Mouse (Mus musculus): ENCODE measurements around the gene Mybpc3. TPM values are rescaled to one million over a fixed set of nuclear protein-coding genes. Genes with fewer than 3 reads are reported as not detected.

Mybpc3 gene
- polyA plus RNA-seq, 1 experiment from 2014 or later, result 0.49 TPM

DNA sequence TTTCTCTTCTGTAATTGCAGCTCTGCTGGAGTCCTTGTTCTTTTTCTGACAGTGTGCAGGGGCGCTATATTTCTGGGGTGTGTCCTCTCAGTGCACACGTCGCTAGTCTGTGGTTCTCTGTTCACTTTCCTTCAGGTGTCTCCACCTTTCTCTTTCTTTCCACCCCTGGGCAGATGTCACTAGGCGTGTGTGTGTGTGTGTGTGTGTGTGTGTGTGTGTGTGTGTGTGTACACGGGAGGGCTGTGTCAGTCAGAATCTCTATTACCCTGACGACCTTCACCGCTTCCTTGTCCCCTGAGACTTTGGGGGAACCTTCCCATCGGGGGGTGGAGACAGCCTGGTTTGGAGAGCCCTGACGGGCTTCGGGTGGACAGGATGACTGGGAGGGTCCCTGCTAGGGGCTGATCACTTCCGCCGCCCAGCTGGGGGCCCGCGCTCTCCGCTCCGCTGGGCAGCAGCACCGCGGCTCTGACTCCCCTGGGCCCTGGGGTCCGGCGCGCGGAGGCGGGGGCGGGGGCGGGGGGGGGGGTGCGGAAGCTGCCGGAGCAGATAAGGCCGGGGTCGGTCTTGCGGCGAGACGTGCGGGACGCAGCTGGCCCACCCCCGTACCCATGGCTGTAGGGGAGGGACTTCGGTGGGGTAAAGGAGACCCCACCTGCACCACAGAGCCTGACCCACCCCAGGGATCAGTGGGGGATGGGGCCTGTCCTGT lies 39.5 kb upstream of the Mybpc3 start:
- H3K27ac ChIP-seq (ENCODE audit: low read depth, low read length), result peak overlapping the region; percentile 49; the same call in 1 of the 2 replicates
- H3K9me3 ChIP-seq (ENCODE audit: control insufficient read depth, low read length), result no peaks in the 10 kb centered on the region
- peak; percentile 79 for ATAC-seq (ENCODE audit: insufficient read depth, low FRiP score, low TSS enrichment)
- H3K4me1 ChIP-seq (ENCODE audit: control insufficient read depth, insufficient read depth, low read length), result no peaks in the 10 kb centered on the region
- 1% methylated on average over 35 of the region's 36 CpGs for WGBS
- no peaks in the 10 kb centered on the region for H3K36me3 ChIP-seq (ENCODE audit: control insufficient read depth, insufficient read depth, low read length)
- H3K9ac ChIP-seq (ENCODE audit: low read length), result peak overlapping the region; percentile 67
- peak overlapping the region; percentile 43 for H3K4me3 ChIP-seq (ENCODE audit: low read depth, low read length)
- H3K27me3 ChIP-seq (ENCODE audit: control insufficient read depth, insufficient read depth, low read length), result no peaks in the 10 kb centered on the region
- peak; percentile 50 for DNase-seq (ENCODE audit: low spot score)
- H3K4me2 ChIP-seq (ENCODE audit: low read depth), result peak overlapping the region; percentile 79

DNA sequence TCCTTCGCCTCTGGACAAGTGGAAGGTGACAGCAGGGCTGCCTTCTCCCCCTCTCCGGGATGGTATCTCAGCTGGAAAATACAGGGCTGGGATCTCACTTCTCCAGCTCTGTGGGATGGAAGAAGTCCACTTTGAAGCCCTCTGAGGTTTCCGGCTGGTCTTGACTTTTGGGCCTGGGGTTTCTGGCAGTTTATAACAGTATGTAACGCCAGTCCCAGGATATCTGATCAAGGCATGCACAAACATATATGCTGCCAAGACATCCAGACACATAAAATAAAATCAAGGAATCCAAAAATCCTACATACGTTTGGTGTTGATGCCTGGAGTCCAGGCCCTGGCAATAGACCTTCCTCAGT lies 38.9 kb upstream of the Mybpc3 start:
- H3K4me1 ChIP-seq (ENCODE audit: control insufficient read depth, insufficient read depth, low read length), result no peaks in the 10 kb centered on the region
- no peaks in the 10 kb centered on the region for H3K36me3 ChIP-seq (ENCODE audit: control insufficient read depth, insufficient read depth, low read length)
- H3K9me3 ChIP-seq (ENCODE audit: control insufficient read depth, low read length), result no peaks in the 10 kb centered on the region
- H3K27ac ChIP-seq (ENCODE audit: low read depth, low read length), result peak overlapping the region; percentile 49; the same call in 1 of the 2 replicates
- ATAC-seq (ENCODE audit: insufficient read depth, low FRiP score, low TSS enrichment), result no peak
- WGBS, result 36% methylated on average over 5 of the region's 5 CpGs
- peak overlapping the region; percentile 43 for H3K4me3 ChIP-seq (ENCODE audit: low read depth, low read length)
- H3K9ac ChIP-seq (ENCODE audit: low read length), result peak overlapping the region; percentile 67
- no peak for DNase-seq (ENCODE audit: low spot score)
- H3K27me3 ChIP-seq (ENCODE audit: control insufficient read depth, insufficient read depth, low read length), result no peaks in the 10 kb centered on the region
- H3K4me2 ChIP-seq (ENCODE audit: low read depth), result peak overlapping the region; percentile 79

DNA sequence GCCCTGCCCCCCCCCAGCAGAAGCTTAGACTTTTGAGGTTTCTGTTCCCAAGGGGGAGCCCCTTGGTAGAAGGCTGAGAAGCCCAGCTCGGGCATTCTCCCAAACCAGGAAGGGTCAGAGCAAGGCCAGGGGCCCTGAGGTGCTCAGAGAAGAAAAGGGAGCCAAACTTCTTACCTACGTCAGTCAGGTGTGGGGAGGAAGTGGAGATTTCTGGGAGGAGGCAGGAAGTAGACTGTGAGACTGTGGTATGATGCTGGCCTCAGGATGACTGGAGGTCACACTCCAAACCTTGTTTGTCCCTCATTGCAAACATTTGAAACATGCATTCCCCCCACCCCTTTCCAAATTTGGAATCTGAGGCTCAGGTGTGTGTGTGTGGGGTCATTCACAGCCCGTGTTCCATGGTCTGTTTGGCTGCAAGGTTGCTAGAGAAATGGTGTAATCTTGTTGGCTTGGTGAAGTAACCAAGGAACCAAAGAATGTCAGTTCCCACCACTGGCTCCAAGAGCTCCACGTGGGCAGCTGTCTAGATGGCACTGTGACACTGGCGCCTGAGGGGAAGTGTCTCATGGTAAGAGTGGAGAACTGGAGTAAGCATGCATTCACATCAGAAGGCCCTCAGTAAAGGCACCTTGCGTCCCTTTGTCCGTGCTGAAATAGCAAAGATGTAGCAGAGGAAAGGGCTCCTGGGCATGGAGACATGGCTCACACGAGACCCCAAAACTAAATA lies 37.0 kb upstream of the Mybpc3 start:
- H3K9me3 ChIP-seq (ENCODE audit: control insufficient read depth, low read length), result no peaks in the 10 kb centered on the region
- H3K4me1 ChIP-seq (ENCODE audit: control insufficient read depth, insufficient read depth, low read length), result no peaks in the 10 kb centered on the region
- H3K27me3 ChIP-seq (ENCODE audit: control insufficient read depth, insufficient read depth, low read length), result no peaks in the 10 kb centered on the region
- H3K4me2 ChIP-seq (ENCODE audit: low read depth), result no peak overlapping the region
- no peak overlapping the region for H3K4me3 ChIP-seq (ENCODE audit: low read depth, low read length)
- ATAC-seq (ENCODE audit: insufficient read depth, low FRiP score, low TSS enrichment) (no peak), DNase-seq (ENCODE audit: low spot score) (no peak)
- no peaks in the 10 kb centered on the region for H3K36me3 ChIP-seq (ENCODE audit: control insufficient read depth, insufficient read depth, low read length)
- H3K9ac ChIP-seq (ENCODE audit: low read length), result no peak overlapping the region
- WGBS, result 85% methylated on average over 8 of the region's 8 CpGs
- no peak overlapping the region for H3K27ac ChIP-seq (ENCODE audit: low read depth, low read length)

GRCm38 (mm10) chr2:91081775-91082695 lies 35.9 kb upstream of the Mybpc3 start, which contains the start of gene Spi1:
Gene Spi1, plus strand, starts transcription at chr2:91082390.
- 85% methylated on average over 13 of the region's 13 CpGs for WGBS
- no peak within 1 kb of the TSS for H3K27ac ChIP-seq (ENCODE audit: low read depth, low read length)
- no peaks in the 10 kb centered on the region for H3K4me1 ChIP-seq (ENCODE audit: control insufficient read depth, insufficient read depth, low read length)
- no peaks in the 10 kb centered on the region for H3K9me3 ChIP-seq (ENCODE audit: control insufficient read depth, low read length)
- no peak for ATAC-seq (ENCODE audit: insufficient read depth, low FRiP score, low TSS enrichment)
- H3K4me2 ChIP-seq (ENCODE audit: low read depth), result no peak within 1 kb of the TSS
- H3K9ac ChIP-seq (ENCODE audit: low read length), result no peak within 1 kb of the TSS
- DNase-seq (ENCODE audit: low spot score), result no peak
- no peaks in the 10 kb centered on the region for H3K36me3 ChIP-seq (ENCODE audit: control insufficient read depth, insufficient read depth, low read length)
- no peaks in the 10 kb centered on the region for H3K27me3 ChIP-seq (ENCODE audit: control insufficient read depth, insufficient read depth, low read length)
- H3K4me3 ChIP-seq (ENCODE audit: low read depth, low read length), result no peak within 1 kb of the TSS

GRCm38 (mm10) chr2:91082844-91083243 lies 35.1 kb upstream of the Mybpc3 start:
- WGBS, result 58% methylated on average over 11 of the region's 11 CpGs
- Histone ChIP-seq H3K27ac (ENCODE audit: low read depth, low read length) (no peak overlapping the region), H3K9me3 (ENCODE audit: control insufficient read depth, low read length) (no peaks in the 10 kb centered on the region), H3K4me1 (ENCODE audit: control insufficient read depth, insufficient read depth, low read length) (no peaks in the 10 kb centered on the region), H3K4me3 (ENCODE audit: low read depth, low read length) (no peak overlapping the region), H3K9ac (ENCODE audit: low read length) (no peak overlapping the region), H3K4me2 (ENCODE audit: low read depth) (no peak overlapping the region), H3K27me3 (ENCODE audit: control insufficient read depth, insufficient read depth, low read length) (no peaks in the 10 kb centered on the region), H3K36me3 (ENCODE audit: control insufficient read depth, insufficient read depth, low read length) (no peaks in the 10 kb centered on the region)
- ATAC-seq (ENCODE audit: insufficient read depth, low FRiP score, low TSS enrichment), result no peak
- DNase-seq (ENCODE audit: low spot score), result no peak

DNA sequence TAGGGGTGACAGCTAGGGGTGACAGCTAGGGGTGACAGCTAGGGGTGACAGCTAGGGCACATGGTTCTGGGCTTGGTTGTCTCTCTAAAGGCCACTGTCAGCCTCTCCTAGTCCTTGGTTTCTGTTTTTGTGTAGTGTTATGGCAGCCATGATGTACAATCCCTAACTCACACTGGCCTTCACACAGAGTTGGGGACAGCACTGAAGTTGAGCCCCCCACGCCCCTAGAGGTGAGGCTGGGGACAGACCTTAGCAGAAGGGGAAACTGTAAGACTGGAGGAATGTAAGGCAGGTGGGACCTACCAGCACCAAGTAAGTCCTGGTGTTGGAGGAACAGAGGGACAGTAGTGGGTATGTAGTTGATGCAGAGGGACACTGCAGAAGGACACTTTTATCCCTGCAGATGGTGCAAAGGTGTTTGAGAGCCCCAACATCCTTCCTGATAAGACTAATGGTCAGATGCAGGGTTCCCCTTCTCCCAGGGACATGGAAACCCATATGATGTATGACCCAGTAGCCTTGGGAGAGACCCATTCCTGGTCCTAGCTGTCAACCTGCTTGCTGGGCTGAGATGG lies 34.5 kb upstream of the Mybpc3 start:
- Histone ChIP-seq H3K4me1 (ENCODE audit: control insufficient read depth, insufficient read depth, low read length) (no peaks in the 10 kb centered on the region), H3K9ac (ENCODE audit: low read length) (no peak overlapping the region), H3K36me3 (ENCODE audit: control insufficient read depth, insufficient read depth, low read length) (no peaks in the 10 kb centered on the region), H3K27ac (ENCODE audit: low read depth, low read length) (no peak overlapping the region), H3K9me3 (ENCODE audit: control insufficient read depth, low read length) (no peaks in the 10 kb centered on the region), H3K4me2 (ENCODE audit: low read depth) (no peak overlapping the region), H3K4me3 (ENCODE audit: low read depth, low read length) (no peak overlapping the region), H3K27me3 (ENCODE audit: control insufficient read depth, insufficient read depth, low read length) (no peaks in the 10 kb centered on the region)
- WGBS, result 53% methylated on average over 1 of the region's 1 CpGs
- DNase-seq (ENCODE audit: low spot score) (no peak), ATAC-seq (ENCODE audit: insufficient read depth, low FRiP score, low TSS enrichment) (no peak)

GRCm38 (mm10) chr2:91084179-91084820 lies 33.6 kb upstream of the Mybpc3 start:
- Histone ChIP-seq H3K9me3 (ENCODE audit: control insufficient read depth, low read length) (no peaks in the 10 kb centered on the region), H3K27ac (ENCODE audit: low read depth, low read length) (no peak overlapping the region)
- no peak for ATAC-seq (ENCODE audit: insufficient read depth, low FRiP score, low TSS enrichment)

More at GRCm38 (mm10) chr2:91084179-91084820, 33.6 kb upstream of the Mybpc3 start:
- no peak for DNase-seq (ENCODE audit: low spot score)
- 79% methylated on average over 15 of the region's 15 CpGs for WGBS
- Histone ChIP-seq H3K9ac (ENCODE audit: low read length) (no peak overlapping the region), H3K4me3 (ENCODE audit: low read depth, low read length) (no peak overlapping the region), H3K4me2 (ENCODE audit: low read depth) (no peak overlapping the region), H3K36me3 (ENCODE audit: control insufficient read depth, insufficient read depth, low read length) (no peaks in the 10 kb centered on the region), H3K4me1 (ENCODE audit: control insufficient read depth, insufficient read depth, low read length) (no peaks in the 10 kb centered on the region), H3K27me3 (ENCODE audit: control insufficient read depth, insufficient read depth, low read length) (no peaks in the 10 kb centered on the region)
